Mouse (Mus musculus): ENCODE measurements at regions not wholly inside any gene's neighbourhood (a gene's known extent, or its start where the extent isn't known, plus 50 kb on each side); places are given as distances from the start of the nearest gene placed in this dataset.
"Not testable (repeated sequence)": the region's sequence is repeated elsewhere in the genome, so short reads cannot be mapped to it uniquely, and the experiment has no call there.

GRCm38 (mm10) chr1:80969927-80970326 is 106.8 kb upstream of the Nyap2 start:
- no peak for DNase-seq (ENCODE audit: low spot score in 2 of 2)

GRCm38 (mm10) chr1:80969194-80969593 is 107.6 kb upstream of the Nyap2 start:
- no peak for DNase-seq (ENCODE audit: low spot score in 2 of 2)

- no peak for DNase-seq (ENCODE audit: low spot score in 2 of 2)
Observed at GRCm38 (mm10) chr1:80965792-80966191, 111.0 kb upstream of the Nyap2 start.

DNA sequence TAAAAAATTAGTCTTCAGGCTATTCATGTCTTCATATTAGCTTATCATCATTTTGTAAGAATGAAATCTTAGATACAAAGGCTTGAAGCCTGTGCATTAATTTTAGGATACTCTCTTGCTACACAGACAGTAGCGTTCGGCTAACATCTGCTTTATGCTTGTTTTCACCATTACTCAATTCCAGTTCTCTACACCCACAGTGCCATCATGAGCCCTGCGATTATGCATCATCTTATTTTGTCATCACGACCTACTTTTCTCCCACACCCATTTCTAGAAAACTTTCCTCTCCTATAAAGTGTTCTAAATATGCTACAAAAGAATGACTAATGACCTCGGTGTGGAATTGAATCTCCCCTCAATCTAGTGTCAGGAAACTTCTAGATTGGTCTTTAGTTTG is 112.4 kb upstream of the Nyap2 start:
- peak in 1 of 2 experiments; percentile 6 for DNase-seq (ENCODE audit: low spot score in 2 of 2)

- DNase-seq (ENCODE audit: low spot score in 2 of 2) = no peak
Observed at GRCm38 (mm10) chr1:80963838-80964237, 112.9 kb upstream of the Nyap2 start.

DNA sequence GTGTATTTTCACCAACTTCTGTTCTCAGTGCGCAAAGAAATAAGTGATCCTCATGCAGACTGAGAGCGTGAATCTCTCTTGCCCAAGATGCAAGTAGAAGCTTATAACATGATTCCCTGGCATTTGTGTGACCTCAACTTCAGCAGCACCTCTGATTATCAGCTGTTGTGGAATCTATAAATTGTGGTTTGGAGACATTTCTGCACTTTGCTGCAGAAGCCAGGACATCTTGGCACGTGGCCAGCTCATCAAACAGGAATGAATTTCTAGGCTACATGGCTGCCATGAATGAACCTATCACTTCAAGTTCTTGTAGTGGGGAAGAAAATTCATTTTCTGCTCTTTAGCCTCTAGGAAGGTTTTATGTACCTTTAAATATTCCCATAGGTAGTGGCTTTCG is 126.3 kb upstream of the Nyap2 start:
- DNase-seq (ENCODE audit: low spot score in 2 of 2) = no peak

- DNase-seq (ENCODE audit: low spot score in 2 of 2) = not testable (repeated sequence)
Observed at GRCm38 (mm10) chr1:80946049-80946448, 130.7 kb upstream of the Nyap2 start.

DNA sequence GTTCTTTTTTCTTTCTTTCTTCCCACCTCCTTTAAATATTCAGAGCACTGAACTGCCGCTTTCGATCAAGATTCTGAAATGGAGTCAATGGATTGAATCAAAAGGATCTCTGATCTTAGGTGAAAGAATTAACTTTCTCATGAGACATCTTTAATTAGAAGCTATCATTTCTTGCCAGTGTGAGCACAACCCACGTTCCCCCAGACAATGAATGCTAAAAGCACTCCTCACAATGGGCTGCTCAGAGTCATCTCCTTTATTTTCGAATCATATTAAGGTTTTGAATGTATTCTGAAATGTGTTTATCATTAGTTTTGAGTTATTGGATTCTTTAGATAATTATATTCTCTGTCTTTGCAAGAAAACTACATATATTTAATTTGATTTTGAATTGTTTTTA is 137.4 kb upstream of the Nyap2 start:
- no peak for DNase-seq (ENCODE audit: low spot score in 2 of 2)

DNA sequence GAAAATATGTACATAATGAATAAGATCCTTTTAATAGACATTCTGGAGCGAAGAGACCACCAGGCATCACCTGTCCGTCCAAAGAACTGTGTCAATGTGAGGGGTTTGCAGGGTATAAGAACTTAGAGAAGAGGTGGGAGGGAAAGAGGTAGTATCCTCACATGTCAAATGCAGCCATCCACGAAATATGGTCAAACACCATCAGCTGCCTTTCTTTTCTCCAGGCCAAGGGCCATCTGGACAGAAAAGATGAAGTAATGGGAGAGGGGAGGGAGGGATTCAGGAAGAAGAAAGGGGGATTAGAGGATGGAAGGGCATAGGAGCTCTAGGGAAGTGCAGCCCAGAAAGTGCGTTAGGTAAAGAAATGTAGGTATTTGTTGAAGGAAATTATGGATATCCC is 141.0 kb upstream of the Dock10 start:
- DNase-seq (ENCODE audit: low spot score in 2 of 2) = no peak

- DNase-seq (ENCODE audit: low spot score in 2 of 2) = no peak
Observed at GRCm38 (mm10) chr1:80874140-80874849, 116.0 kb upstream of the Dock10 start.

DNA sequence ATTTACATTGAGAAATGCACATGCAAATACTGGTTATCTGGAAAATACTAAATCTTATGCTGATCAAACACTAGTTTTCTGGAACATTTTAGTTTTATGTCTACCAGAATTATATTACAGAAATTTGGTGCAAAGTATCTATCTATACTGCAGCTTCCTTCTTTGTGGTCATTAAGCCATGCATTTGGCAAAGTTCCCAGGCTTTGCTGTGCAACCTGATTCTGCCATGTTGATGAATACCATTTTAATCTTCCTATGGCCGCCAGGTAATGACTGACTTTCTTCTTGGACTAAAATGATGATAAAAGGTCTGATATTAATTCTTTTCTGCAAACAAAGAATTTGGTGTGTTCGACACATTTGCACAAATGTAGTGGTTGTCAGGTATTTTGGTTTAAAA is 115.3 kb upstream of the Dock10 start:
- DNase-seq (ENCODE audit: low spot score in 2 of 2) = no peak

DNA sequence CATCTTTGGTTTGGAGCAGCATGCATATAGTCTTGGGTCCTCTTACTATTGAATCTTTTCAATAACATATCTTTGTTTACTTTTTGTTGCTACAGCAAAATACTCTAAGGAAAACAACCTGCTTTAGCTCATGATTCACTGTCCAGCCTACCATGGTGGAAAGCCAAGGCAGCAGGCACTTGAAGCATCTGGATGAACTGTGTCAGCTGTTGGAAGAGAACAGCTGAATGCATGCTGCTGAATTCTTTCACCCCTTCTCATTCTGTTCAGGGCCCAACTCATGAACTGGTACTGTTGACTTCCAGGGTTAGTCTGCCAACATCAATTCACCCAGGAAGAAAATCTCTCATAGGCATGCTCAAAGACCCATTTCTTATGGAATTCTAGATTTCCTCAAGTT is 110.5 kb upstream of the Dock10 start:
- DNase-seq (ENCODE audit: low spot score in 2 of 2) = no peak

DNA sequence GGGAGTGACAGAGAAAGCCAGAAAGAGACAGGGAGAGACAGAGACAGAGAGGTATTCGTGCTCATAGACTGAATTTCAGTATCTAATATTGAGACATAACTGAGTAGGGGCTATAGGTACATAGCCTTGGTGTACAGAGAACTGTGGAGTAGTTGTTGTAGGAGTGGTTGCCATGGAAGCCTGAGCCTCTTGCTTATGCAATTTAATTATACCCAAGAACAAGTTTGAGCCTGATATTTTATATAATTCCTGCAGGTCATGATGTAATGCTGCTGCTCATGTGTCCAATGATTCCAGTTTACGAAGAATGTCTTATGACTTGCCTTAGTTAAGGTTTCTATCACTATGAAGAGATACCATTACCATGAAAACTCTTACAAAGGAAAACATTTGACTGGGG is 98.7 kb upstream of the Dock10 start:
- DNase-seq (ENCODE audit: low spot score in 2 of 2) = no peak

DNA sequence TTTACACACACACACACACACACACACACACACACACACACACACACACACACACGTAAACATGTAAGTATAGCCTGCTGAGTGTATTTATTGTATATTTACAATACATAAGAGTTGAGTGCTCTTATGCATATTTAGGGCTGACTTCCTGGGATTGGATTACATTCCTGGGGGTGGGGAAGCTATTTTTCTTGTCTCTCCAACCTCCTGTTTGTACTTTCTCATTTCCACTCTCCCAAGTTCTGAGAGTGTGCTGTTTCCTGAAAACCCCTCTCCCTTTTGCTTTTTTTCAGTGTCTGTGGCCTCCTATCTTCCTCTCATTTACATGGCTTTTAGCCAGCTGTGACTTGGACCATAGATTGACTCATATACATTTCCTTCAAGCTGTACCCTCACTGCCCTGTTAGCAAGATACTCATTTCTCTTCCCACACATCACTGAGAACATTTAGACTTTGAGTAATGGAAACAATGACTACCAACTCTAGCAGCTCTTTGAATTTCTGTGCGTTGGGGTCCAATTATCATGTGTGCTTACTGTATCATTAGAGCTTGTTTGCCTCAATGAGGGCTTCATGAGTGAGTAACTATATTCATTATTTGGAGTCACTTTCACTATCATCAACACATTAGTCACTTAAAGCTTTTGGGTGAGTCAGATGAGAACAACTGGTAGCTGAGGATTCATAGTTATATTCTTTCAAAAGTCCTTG is 96.8 kb upstream of the Dock10 start:
- DNase-seq (ENCODE audit: low spot score in 2 of 2) = no peak

DNA sequence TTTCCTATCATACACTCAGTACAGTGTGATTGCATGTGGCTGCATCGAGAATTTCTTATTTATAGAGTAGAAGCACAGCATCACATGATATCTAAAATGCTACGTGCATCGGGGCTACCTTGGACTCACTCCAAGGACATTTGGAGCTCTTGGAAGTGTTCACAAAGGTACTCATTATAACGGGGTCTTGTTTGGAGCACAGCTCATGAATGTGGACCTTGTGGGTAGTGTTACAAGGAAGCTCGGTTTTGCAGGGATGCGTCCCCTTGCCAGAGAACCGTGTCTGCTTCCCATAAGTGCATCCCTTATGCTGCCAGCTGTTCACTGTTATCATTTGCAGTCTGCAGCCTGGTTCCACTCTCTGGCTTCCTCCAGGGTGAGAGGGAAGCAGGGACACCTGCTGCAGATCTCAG is 96.0 kb upstream of the Dock10 start:
- DNase-seq (ENCODE audit: low spot score in 2 of 2) = peak; percentile 50 to 66

GRCm38 (mm10) chr1:80852761-80853160 is 94.4 kb upstream of the Dock10 start:
- DNase-seq (ENCODE audit: low spot score in 2 of 2) = peak; percentile 23 to 44

- DNase-seq (ENCODE audit: low spot score in 2 of 2) = peak; percentile 32 to 48
Observed at GRCm38 (mm10) chr1:80830196-80830794, 72.0 kb upstream of the Dock10 start.

GRCm38 (mm10) chr1:80826383-80826782 is 68.1 kb upstream of the Dock10 start:
- no peak for DNase-seq (ENCODE audit: low spot score in 2 of 2)

GRCm38 (mm10) chr1:80823953-80824352 is 65.6 kb upstream of the Dock10 start:
- no peak for DNase-seq (ENCODE audit: low spot score in 2 of 2)

- no peak for DNase-seq (ENCODE audit: low spot score in 2 of 2)
Observed at GRCm38 (mm10) chr1:80822185-80822584, 63.9 kb upstream of the Dock10 start.

- DNase-seq (ENCODE audit: low spot score in 2 of 2) = no peak
Observed at GRCm38 (mm10) chr1:80812906-80813305, 54.6 kb upstream of the Dock10 start.
